Mouse (Mus musculus): ENCODE results near the gene Themis2. TPM values are rescaled to one million over a fixed set of nuclear protein-coding genes. Genes with fewer than 3 reads are reported as not detected.
"Not testable (repeated sequence)": the region's sequence is repeated elsewhere in the genome, so short reads cannot be mapped to it uniquely, and the experiment has no call there.

Gene Themis2
- polyA plus RNA-seq, 1 experiment from 2014 or later: 0.77 TPM

DNA sequence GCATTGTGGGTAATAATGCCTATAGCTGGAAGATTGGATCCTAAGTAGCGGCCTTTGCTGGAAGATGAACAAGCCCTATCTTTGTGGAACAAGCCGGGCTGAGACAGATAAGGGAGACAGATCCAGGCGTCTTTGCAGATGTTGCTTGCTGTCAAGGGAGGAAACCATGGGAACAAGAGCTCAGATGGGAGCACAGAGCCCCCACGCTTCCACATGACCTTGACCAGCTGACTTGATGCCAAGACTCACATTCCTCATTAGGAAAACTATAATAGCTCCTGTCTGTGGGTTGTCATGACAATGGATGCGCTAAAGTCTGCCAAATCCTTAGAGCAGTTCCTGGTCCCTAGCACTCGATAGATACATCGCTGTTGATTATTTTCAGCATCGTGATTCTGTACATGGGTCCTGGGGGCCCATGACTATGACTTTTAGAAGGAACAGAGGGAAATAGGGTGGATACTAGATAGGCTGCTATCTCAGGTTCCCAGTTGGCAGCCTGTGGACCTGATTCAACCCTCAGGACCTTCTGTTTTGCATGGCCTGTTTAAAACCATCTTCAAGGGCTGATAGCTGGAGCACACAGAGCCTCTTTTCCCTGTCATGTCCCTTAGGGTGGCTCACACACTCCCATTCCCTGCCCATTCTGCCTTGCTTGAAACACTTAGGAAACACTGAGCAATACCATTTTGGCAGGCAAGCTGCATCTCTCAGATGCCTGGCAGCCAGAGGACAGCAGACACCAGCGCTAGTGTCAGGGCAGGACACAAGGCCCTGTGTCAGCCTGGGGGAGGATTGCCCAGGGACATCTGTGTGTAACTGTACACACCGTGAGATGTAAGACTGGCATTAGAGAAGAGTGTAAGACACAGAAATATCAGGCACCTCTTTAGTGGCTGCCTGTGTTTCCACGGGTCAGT is 51.9 kb downstream of the Themis2 start:
- Histone ChIP-seq H3K27me3 (no peaks in the 10 kb centered on the region), H3K4me2 (no peak overlapping the region), H3K4me3 (no peak overlapping the region), H3K27ac (peak overlapping the region; percentile 65), H3K9me3 (no peaks in the 10 kb centered on the region), H3K4me1 (replicated peaks) (peaks cover 14% of the 10 kb centered on the region), H3K36me3 (no peaks in the 10 kb centered on the region), H3K9ac (no peak overlapping the region; the same call in 1 of the 2 replicates)
- WGBS: 66% methylated on average over 11 of the region's 11 CpGs
- peak; percentile 21; the same call in 1 of the 2 replicates for ATAC-seq (ENCODE audit: low FRiP score)

- 91% methylated on average over 7 of the region's 7 CpGs for WGBS
- ATAC-seq (ENCODE audit: low FRiP score): no peak
These were observed 54.7 kb downstream of the Themis2 start for GRCm38 (mm10) chr4:132741491-132741890.

DNA sequence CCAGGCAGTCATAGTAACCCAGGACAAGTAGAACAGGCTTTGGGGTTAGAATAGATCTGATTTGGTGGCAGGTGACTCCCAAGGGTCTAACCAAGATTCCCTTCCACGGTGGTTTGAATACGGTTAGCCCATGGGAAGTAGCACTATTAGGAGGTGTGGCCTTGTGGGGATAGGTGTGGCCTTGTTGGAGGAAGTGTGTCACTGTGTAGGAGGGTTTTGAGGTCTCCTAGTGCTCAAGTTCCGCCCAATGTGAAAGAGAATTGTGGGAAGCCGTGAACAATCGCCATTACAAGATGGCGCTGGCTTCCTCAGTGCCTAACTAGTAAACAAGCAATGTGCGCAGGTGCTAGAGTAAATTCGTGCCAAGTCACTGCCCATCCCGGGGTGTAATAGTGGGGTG is 59.0 kb downstream of the Themis2 start:
- not testable (repeated sequence) for H3K36me3 ChIP-seq; H3K9me3 ChIP-seq; H3K4me3 ChIP-seq; H3K4me2 ChIP-seq; H3K27ac ChIP-seq; H3K27me3 ChIP-seq; H3K9ac ChIP-seq; H3K4me1 ChIP-seq (replicated peaks); ATAC-seq (ENCODE audit: low FRiP score)
- WGBS: 91% methylated on average over 9 of the region's 9 CpGs

More at GRCm38 (mm10) chr4:132741491-132741890, 54.7 kb downstream of the Themis2 start:
- H3K27ac ChIP-seq: no peak overlapping the region
- H3K27me3 ChIP-seq: no peaks in the 10 kb centered on the region
- no peak overlapping the region for H3K4me2 ChIP-seq
- no peaks in the 10 kb centered on the region for H3K9me3 ChIP-seq
- H3K4me1 ChIP-seq (replicated peaks): peaks cover 14% of the 10 kb centered on the region
- H3K4me3 ChIP-seq: no peak overlapping the region
- H3K9ac ChIP-seq: no peak overlapping the region
- no peaks in the 10 kb centered on the region for H3K36me3 ChIP-seq

DNA sequence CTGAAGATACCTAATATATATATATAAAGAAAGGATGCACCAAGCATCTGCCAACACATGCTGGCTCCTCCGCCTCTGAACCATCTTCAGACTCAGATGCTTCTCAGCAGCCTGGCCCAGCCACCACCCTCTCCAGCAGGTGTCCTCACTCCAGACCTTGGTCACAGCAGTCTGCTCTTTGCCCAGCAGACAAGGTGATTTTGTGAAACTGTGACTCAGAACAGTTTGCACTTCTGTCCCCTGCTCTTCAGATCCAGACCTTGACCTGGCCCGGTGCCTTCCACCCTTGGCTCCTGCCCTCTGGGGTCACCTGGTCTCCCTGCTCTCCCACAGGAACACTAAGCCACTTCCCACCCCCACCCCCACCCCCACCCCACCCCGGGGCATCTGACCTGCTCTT is 60.3 kb downstream of the Themis2 start:
- Histone ChIP-seq H3K9me3 (no peaks in the 10 kb centered on the region), H3K27ac (no peak overlapping the region), H3K4me2 (no peak overlapping the region), H3K27me3 (no peaks in the 10 kb centered on the region), H3K36me3 (no peaks in the 10 kb centered on the region), H3K4me1 (replicated peaks) (peaks cover 11% of the 10 kb centered on the region), H3K9ac (no peak overlapping the region), H3K4me3 (no peak overlapping the region)
- no peak for ATAC-seq (ENCODE audit: low FRiP score)
- WGBS: 70% methylated on average over 3 of the region's 3 CpGs

- ATAC-seq (ENCODE audit: low FRiP score): no peak
These were observed 60.8 kb downstream of the Themis2 start for GRCm38 (mm10) chr4:132735389-132735788.

GRCm38 (mm10) chr4:132734766-132735165 is 61.4 kb downstream of the Themis2 start:
- Histone ChIP-seq H3K4me2 (no peak overlapping the region), H3K4me3 (no peak overlapping the region), H3K9ac (no peak overlapping the region), H3K4me1 (replicated peaks) (peaks cover 11% of the 10 kb centered on the region), H3K36me3 (no peaks in the 10 kb centered on the region), H3K9me3 (no peaks in the 10 kb centered on the region), H3K27me3 (no peaks in the 10 kb centered on the region), H3K27ac (no peak overlapping the region)
- WGBS: 90% methylated on average over 2 of the region's 2 CpGs
- no peak for ATAC-seq (ENCODE audit: low FRiP score)

More at GRCm38 (mm10) chr4:132735389-132735788, 60.8 kb downstream of the Themis2 start:
- H3K4me2 ChIP-seq: no peak overlapping the region
- H3K9me3 ChIP-seq: no peaks in the 10 kb centered on the region
- whole genome bisulfite sequencing: 73% methylated on average over 2 of the region's 2 CpGs
- H3K27ac ChIP-seq: no peak overlapping the region
- no peak overlapping the region for H3K4me3 ChIP-seq
- H3K4me1 ChIP-seq (replicated peaks): peaks cover 11% of the 10 kb centered on the region
- no peaks in the 10 kb centered on the region for H3K36me3 ChIP-seq
- no peak overlapping the region for H3K9ac ChIP-seq
- no peaks in the 10 kb centered on the region for H3K27me3 ChIP-seq

DNA sequence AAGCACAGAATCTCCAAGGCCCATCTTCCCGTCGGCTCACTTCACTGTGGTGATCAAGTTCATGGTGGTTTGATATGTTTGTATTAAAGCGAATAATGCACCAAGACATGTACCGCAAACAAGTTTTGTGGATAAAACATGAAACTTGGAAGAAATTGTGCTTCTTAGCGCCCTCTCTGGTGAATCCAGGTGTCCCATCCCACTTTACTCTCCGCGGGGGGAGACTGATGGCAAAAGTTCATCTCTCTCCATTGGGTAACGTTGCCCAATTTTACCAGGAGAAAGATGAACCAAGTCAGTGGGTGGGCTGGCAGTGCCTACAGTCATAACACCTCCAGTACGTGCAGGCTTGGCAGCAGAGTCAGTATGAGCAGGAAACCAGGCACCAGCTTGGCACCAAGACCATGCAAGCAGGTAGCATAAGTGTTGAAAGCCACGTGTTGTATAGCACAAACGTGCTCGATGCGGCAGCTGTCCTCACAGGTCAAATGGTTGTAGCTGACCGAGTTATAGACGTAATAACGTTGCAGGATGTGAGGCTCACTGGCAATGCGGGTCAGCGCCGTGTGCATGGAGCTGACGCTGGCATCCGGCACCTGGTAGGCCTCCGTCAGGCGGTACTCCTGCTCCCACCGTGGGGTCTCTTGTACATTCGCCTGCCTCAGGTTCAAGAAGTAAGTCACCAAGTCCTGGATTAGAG is 63.0 kb downstream of the Themis2 start:
- Histone ChIP-seq H3K4me3 (no peak overlapping the region), H3K36me3 (peaks cover 2% of the 10 kb centered on the region), H3K9me3 (no peaks in the 10 kb centered on the region), H3K27ac (no peak overlapping the region), H3K27me3 (no peaks in the 10 kb centered on the region), H3K4me1 (replicated peaks) (peaks cover 11% of the 10 kb centered on the region), H3K4me2 (no peak overlapping the region), H3K9ac (no peak overlapping the region)
- WGBS: 92% methylated on average over 25 of the region's 25 CpGs
- no peak for ATAC-seq (ENCODE audit: low FRiP score)

DNA sequence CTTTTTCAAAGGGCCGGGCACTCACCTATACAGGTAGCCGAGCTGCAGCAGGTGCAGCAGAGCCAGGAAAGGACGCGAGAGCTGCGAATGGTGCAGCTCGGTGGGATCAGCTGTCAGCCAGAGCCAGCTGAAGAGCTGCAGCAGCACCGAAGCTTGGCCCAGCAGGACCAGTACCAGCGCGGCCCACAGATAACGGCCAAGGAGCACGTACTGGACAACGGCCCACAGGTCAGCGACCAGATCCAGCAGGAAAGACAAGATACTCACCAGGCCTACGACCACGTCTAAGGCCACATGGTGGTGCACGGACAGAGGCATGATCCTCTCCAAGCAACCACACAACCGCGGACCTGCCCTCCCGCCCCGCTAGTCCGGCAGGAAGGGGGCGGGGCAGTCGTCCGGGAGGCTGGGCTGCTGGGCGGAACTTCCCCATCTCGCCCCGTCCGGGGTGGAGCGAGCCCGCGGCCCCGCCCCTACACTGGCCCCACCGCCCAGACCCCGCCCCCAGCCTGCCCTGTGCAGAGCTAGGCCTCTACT is 64.0 kb downstream of the Themis2 start, which contains the start of gene Xkr8:
Gene Xkr8, minus strand, starts transcription at position 399 of the 537 bp plus-strand sequence.
- ATAC-seq (ENCODE audit: low FRiP score): peak; percentile 95
- Histone ChIP-seq H3K4me2 (peak within 1 kb of the TSS; percentile 87), H3K4me3 (peak within 1 kb of the TSS; percentile 62), H3K9me3 (no peaks in the 10 kb centered on the region), H3K27ac (peak within 1 kb of the TSS; percentile 50; the same call in 1 of the 2 replicates), H3K36me3 (peaks cover 12% of the 10 kb centered on the region), H3K9ac (peak within 1 kb of the TSS; percentile 80), H3K4me1 (replicated peaks) (peaks cover 11% of the 10 kb centered on the region), H3K27me3 (no peaks in the 10 kb centered on the region)
- WGBS: 3% methylated on average over 34 of the region's 34 CpGs

Other genes with a start within 250 kb of the Themis2 start
- 0.82 and 0.83 TPM in 2 replicates for gene Ptafr, start 232.3 kb downstream of the Themis2 start, polyA plus RNA-seq (2015; fragmentation: Nextera tagmentation; extraction: Ambion mirVana)
- 17.0 and 17.1 TPM in 2 replicates for gene Eya3, start 157.4 kb downstream of the Themis2 start, polyA plus RNA-seq (2015; fragmentation: Nextera tagmentation; extraction: Ambion mirVana)
- gene Xkr8, start 63.8 kb downstream of the Themis2 start, polyA plus RNA-seq (2015; fragmentation: Nextera tagmentation; extraction: Ambion mirVana): 5.0 and 6.1 TPM in 2 replicates
- 0.71 and 0.82 TPM in 2 replicates for gene Smpdl3b, start 39.1 kb downstream of the Themis2 start, polyA plus RNA-seq (2015; fragmentation: Nextera tagmentation; extraction: Ambion mirVana)
- gene Rpa2, start 28.1 kb downstream of the Themis2 start, polyA plus RNA-seq (2015; fragmentation: Nextera tagmentation; extraction: Ambion mirVana): 41.2 and 41.8 TPM in 2 replicates
- gene Ppp1r8, start 46.8 kb upstream of the Themis2 start, polyA plus RNA-seq (2015; fragmentation: Nextera tagmentation; extraction: Ambion mirVana): 48.5 and 50.9 TPM in 2 replicates
- gene Stx12, start 88.1 kb upstream of the Themis2 start, polyA plus RNA-seq (2015; fragmentation: Nextera tagmentation; extraction: Ambion mirVana): 141 and 144 TPM in 2 replicates
- 38.7 and 38.9 TPM in 2 replicates for gene Fam76a, start 126.2 kb upstream of the Themis2 start, polyA plus RNA-seq (2015; fragmentation: Nextera tagmentation; extraction: Ambion mirVana)
- gene Fgr, start 177.7 kb upstream of the Themis2 start, polyA plus RNA-seq (2015; fragmentation: Nextera tagmentation; extraction: Ambion mirVana): 0.13 TPM in 1 of 2 replicates, not detected in the other
- gene Ahdc1, start 214.9 kb upstream of the Themis2 start, polyA plus RNA-seq (2015; fragmentation: Nextera tagmentation; extraction: Ambion mirVana): 11.0 and 12.5 TPM in 2 replicates

Data from hindbrain, embryonic 13.5 days (tissue).